Mouse (Mus musculus) gastrocnemius, adult 8-10 months (tissue): ENCODE data around the gene Rfng. TPM values are rescaled to one million over a fixed set of nuclear protein-coding genes. Genes with fewer than 3 reads are reported as not detected.
A peak's percentile ranks its signal among the peaks of the same experiment; 100 is the strongest.
"Not testable (repeated sequence)": the region's sequence is repeated elsewhere in the genome, so short reads cannot be mapped to it uniquely, and the experiment has no call there.

Experiments
- DNase-seq, 2 experiments: peaks; one replicate each; pipeline ENCODE4 v3.0.0; 2022; ENCODE audit warnings: low spot score in 2 of 2
- total RNA-seq, 4 experiments: library from RNA; stranded (reverse); gene quantifications; 2 replicates each; pipeline ENCODE4 v1.2.4; 2022

Rfng gene
- total RNA-seq, 4 experiments from 2014 or later: 10.8 to 13.6 (median 13.1) TPM

DNA sequence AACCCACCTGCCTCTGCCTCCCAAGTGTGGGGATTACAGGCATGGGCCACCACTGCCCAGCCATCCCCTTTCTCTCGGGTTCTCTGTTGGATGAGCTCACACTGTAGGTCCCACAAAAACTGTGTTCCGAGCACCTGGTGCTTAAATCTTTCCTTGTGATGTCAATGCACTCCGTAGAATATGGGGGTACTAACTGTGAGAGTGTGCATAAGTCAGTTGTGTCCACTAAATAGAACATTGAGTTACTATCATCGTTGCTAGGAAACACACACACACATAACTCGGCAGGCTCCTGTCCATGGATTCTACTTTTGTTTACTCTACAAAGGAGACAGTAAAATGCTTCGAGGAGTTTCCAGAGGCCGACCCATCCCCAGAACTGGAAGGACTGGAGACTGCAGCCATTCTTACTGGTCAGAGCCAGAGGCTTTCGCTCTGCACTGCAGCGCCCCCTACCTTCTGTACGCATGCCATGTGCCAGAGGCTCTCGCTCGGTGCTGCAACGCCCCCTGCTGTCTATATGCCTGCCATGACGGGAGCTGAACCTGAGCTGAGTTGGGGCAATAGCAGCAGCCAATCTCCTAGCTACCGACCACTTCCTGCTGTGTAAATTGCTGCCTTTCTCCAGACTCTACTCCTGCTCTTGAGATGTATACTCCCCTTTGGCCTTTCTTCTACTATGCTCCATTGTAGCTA lies 8.1 kb downstream of the Rfng start:
- peak; percentile 89 to 90 for DNase-seq

DNA sequence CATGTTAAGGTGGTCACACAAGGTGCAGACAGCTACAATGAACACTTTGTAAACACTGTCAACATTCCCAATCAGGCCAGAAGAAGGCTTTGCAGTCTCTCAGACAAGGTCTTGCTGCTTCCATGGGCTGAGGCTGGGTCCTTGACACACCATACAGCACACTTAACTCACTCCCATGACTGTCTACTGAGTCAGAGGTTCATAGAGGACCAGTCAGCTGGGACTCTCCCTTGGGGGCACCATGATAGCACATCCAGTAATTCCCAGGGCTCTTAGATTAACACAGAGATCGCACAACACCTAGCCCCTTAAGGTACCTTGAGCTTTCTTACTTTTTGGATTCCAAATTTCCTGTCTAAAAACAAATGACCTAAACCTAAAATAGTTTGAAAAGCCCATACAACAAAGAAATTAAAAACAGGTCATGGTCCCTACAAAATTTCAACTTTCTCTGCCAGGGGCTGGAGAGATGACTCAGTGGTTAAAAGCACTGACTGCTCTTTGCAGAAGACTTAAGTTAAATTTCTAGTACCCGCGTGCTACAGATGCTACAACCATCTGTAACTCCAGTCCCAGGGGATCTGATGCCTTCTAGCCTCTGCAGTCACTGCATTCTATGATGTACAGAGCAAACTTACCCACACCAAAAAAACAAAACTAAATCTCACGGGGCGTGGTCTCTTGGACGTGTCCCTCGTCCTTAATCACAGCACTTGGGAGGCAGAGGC lies 10.4 kb downstream of the Rfng start:
- no peak for DNase-seq

DNA sequence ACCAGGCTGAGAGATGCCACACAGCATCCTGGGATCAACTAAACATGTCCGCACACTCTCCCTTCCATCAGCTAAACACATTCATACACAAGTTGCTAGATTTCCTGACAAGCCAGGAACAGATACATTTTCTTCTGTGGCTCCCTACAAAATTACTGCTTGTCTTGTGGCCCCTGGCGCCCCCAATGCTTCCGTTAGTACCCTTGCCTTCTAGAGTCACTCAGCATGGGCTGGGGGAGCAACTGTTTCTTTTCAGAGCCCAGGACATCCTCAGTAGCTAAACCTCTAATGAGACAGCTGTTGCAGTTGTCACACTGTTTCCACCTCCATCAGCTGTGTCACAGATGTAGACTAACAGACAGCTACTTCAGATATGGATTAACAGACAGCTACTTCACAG lies 11.3 kb downstream of the Rfng start:
- DNase-seq: no peak

DNA sequence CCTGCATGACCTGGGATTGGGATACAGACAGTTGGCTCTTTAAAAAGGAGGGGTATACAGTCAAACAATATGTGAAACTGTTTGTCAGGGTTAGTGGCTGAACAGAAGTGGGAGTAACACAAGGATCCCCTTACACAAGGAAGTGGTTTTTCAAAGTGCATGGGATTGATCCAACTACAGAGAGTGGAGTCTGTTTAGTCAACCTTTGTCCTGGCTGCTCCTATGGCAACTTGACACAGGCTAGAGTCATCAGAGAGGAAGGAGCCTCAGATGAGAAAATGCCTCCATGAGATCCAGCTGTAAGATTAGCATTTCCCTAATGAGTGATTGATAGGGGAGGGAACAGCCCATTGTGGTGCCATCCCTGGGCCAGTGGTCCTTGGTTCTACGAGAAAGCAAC lies 15.8 kb downstream of the Rfng start:
- no peak for DNase-seq

DNA sequence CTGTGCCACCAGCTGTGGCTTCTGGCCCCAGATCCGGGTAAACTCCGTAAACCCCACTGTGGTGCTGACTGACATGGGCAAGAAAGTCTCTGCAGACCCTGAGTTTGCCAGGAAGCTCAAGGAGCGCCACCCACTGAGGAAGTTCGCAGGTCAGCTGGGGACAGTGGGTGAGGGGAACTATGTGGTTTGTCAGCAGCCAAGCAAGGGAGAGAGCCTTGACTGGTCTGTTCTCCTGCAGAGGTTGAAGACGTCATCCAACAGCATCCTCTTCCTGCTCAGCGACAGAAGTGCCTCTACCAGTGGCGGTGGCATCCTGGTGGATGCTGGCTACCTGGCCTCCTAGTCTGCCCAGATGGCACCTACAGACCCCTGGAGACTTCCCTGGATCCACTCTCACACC lies 17.0 kb downstream of the Rfng start:
- not testable (repeated sequence) for DNase-seq

DNA sequence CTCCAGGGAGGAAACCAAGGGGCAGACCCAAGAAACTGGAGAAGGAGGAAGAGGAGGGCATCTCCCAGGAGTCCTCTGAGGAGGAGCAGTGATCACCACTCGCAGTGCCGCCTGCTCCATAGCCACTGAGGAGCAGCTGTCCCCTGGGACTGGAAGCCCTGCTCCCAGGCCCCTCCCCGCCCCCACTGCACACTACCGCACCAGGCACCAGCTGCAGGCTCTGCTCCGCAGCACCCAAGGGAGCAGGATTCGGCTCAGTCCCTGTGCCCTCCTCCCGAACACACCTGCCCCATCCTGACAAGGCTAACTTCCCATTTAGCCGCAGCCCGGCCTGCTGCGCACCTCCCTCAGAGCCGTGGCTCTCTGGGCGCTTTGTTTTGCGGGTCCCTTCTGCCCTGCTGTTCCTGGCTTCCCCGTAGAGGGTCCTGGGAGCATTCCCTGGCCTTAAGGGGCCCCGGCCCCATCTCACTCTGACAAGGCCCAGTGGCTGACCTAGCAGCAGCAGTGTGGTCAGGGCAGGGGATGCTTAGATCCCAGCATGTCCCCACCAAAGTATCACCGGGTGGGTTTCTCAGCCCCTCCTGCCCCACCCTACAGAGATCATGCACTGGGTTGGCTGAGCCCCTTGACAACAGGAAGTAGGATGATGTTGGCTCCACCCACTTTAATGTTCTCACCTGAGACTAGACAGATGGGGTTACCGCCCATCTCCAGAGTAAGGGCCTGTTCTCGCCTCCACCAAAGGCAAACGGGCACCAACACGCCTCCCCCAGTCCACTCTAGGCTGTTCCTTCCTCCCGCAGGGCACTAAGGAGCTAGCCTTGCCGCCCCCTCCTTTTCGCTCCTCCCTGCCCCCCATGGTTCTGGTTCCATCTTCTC lies 20.6 kb downstream of the Rfng start:
- not testable (repeated sequence) for DNase-seq

DNA sequence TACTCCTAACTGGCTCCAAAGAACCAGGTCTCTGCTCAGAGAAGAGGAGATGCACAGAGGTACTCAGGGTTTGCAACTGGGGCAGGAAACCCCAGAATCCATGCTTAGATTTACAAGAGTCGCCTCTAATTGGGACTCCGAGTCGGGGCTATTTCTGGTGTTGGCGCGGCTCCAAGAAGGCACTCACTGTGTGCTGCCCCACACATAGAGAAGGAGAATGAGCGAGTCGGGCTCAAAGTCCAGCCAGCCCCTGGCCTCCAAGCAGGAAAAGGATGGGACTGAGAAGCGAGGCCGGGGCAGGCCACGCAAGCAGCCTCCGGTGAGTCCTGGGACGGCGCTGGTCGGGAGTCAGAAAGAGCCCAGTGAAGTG lies 21.4 kb downstream of the Rfng start, which contains the start of gene Hmga1b:
Hmga1b (plus strand) TSS at position 123 of the 370 bp plus-strand sequence.
- not testable (repeated sequence) for DNase-seq

DNA sequence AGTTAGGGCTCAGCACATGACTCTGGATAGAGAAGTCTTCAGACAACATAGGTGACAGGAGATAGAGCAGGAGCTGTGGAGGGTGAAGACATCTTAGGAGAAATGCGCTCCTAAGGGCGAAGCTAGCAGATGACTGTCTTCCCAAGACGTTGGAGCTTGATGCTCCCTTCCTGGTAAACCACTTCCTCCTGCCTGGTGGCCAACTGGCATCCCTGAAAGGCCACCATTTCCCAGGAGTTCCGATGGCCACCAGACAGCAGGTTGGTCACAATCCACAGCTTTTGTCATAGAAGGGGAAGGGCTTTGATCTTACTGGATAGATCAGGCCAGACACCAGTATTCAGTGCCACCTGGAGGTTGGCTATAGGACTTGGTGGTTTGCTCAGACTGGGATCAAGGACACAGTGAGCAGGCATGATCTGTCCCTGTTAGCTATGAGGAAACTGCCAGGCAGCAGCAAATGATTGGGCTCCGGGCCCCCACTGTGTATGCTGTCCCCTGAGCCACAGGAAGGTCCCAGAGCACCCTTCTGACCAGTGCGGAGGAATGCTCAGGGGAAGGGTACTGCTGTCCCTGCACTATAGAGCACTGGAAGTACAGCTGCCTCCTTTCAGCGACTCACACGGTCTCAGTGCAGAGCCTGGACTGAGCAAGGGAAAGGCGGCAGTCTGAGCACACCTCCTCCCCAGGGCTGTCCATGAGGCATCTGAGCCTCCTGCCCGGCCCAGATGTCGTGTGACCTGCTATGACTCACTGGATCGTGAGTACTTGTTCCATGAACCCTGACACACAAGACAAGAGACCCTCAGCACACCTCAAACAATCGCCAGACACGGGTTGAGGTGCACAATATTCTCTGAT lies 22.0 kb downstream of the Rfng start:
- DNase-seq: no peak

DNA sequence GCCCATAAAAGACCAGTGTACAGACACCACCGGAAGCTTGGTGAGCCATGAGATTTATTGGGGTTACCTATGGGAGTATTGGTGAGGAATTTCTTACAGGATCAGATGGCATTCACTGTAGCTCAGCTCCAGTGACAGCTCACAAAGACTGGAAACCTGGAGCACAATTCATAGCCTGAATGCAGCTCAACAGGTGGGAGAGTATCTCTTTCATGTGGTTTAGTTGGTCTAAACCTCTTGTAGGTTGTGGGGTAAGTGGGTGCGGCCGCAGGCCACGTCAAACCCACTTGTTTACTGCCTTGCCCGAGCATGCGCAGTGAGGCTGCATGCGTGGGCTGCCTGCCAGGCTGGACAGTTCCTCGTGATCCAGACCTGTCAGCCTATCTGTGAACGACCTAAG lies 23.8 kb downstream of the Rfng start:
- DNase-seq: no peak

DNA sequence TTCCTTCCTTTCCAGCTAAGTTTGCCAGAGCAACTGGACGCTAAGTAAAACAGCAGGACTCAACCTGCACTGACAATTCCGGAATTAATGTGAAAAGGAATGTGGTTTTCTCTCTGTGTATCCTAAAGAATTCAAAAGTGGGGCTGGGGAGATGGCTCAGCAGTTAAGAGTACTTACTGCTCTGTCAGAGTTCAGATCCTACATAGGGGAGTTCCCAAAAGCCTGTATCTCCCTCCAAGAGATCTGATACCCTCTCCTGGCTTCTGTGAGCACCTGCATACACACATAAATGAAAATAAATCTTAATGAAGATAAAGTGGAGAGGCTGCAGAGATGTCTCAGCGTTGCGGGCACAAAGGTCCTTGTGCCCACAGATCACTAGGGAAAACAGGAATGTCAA lies 32.4 kb downstream of the Rfng start:
- no peak for DNase-seq

DNA sequence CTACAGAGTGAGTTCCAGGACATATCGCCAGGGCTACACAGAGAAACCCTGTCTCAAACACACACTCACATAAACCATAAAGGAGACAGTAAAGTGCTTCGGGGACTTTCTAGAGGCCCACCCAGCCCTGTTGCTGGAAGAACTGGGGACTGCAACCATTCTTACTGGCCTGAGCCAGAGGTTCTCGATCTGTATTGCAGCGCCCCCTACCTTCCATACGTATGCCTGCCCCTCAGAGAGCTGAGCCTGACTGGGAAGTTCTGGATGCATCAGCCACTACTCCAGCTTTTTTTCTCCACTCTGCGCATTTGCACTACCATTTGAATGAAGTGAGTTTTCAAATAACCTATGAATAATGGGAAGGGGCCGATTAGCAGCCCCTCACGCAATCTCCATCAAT lies 34.6 kb downstream of the Rfng start:
- DNase-seq: no peak

DNA sequence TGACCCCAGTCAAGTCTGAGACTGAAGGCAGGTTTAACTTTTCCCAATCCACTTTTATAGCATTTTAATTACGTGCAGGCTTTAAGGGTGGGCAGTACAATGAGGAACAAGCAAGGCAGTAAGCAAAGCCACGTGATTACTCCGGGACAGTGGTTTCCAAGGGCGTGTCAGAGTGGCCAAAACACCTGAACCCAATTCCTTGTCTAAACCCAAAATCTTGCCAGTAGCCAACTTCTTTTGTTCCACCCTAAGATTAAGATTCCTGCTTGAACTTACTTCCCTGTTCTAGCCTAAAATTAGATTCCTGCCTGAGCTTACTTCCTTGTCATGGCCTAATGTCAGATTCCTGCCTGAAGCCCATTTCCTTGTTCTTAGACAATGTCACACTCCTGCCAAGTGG lies 36.0 kb downstream of the Rfng start:
- DNase-seq: no peak

DNA sequence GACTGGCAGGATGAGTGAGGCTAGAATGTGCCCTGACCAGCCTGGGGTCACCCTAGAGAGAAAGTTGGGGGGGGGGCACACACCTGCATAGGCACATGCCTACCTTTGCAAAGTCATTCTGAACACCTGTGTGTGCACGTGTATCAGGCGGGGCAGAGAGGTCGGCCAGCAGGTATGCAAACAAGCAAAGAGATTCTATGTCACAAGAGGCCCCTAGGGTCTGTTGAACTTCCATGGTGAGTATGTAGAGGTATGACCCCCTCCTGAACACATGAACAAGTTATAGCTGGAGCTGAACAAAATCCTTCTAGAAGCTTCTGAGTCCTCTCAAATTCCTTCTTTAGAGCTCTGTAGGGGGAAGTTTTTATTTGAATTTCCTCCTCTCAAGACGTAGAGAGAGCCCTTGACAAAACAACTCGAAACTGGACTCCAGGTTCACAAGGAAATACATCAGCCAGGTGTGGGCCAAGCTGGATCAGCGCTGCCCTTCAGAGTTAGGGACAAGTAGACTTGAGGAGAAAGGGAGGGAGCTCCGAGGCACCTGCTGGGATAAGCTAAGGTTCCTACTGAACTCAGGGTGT lies 39.8 kb downstream of the Rfng start:
- DNase-seq: no peak

DNA sequence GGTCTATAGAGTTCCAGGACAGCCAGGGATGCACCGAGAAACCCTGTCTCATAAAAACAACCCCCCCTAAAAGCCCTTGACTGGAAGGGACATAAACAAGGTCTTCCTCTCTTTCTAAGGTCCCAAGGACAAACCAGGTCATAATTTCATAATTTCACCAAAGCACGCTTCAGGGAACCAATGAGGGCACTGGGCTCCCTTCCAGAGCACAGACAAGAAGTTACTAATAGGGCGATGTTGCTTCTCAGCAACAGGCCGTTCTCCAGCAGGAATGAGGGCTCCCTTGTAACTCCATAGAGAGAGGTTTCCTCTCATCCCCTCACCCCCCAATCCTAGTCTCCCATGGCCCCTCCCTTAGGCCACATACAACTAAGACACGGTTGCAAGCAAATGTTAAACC lies 43.0 kb downstream of the Rfng start:
- no peak for DNase-seq

DNA sequence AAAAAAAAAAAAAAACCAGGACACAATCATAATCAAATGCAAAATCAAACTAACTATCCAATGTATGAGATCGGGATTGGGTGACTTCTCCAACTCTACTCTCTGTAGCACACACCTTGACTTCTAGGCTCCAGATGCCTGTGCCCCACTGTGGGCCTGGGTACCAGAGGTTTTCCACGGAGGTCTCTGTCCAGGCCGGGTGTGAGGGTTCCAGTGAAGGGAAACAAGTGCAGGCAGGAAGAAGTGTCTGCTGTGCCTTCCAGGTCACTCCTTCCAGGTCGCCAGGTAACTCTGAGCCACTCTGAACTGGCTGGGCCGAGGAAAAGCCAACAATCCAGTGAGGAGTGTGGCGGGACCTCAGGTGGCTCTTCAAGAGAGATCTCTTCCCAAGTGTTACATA lies 47.6 kb downstream of the Rfng start:
- DNase-seq: no peak

DNA sequence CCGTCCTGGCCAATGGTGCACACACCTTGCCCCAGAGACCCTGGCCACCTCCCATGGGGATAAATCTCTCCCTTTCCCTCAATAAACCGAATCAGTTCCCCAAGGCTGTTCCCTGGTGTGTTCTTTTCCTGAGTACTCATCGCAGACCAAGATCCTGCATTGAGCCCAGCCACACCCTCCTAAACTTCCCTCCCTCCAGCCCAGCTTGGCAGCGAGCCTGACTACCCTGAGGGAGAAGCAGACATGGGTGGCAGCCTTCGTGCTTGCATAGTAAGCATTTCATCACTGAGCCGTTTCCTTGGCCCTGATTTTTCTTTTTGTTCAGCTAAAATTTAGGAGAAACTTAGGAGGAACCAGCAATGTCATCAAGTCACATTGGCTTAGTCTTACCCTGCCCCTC lies 50.5 kb downstream of the Rfng start:
- no peak for DNase-seq

DNA sequence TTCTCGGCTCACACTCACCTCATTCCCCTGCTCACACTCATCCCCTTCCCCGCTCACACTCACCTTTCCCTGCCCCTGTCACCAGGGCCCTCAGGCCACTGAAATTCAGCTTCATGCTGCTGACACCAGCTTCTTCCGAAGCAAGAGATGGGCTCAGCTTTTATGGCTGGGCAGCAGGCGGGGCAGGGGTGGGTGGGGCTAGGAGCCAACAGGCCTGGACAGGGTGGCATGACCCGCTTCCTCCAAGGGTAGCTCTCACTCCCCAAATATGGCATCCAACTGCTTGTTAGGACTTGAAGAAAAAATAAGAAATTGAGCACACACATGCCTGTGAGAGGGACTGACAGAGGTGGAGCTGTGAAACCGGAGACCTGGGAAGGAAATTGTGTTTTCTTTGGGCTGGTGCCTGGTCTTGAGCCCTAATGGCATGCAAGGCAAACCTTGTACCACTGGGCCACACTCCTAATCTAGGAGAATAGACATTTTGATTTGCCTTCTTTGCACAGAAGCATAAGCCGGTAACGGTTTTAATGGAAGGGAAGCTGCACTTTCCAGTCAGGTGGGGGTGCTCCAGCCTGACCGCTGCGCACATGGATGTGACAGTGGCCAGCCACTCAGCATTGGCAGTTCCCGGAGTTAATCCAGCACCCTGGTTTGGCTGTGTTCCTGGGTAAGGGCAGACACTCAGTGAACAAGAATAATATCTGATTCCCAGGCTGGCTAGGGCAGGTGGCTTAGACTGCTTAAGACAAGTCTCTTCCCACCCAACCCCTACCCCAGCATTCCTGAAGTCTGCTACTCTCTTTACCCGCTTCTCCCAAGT lies 51.9 kb downstream of the Rfng start, which contains the start of gene Cbr2:
Cbr2 (minus strand) TSS at position 257 of the 823 bp plus-strand sequence.
- no peak for DNase-seq

DNA sequence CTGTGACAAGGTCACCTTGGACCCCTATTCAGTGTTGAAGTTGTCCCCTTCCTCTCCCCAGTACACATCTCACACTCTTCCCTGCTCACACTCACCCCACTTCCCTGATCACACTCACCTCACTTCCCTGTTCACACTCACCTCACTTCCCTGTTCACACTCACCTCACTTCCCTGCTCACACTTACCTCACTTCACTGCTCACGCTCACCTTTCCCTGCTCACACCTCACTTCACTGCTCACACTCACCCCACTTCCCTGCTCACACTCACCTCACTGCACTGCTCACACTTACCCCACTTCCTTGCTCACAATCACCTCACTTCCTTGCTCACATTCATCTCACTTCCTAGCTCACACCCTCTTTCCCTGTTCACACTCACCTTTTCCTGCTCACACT lies 52.6 kb downstream of the Rfng start:
- DNase-seq: no peak
